Mouse (Mus musculus) bone marrow, adult 2 months (tissue): ENCODE data around the gene Ccdc32.

Experiments
- CTCF ChIP-seq: fragments of 200-500 bp; IDR thresholded peaks from 2 replicates; pipeline ENCODE4 v1.5.1; 2011; ENCODE audit warnings: low read length, control low read depth; ENCODE audit not compliant: control insufficient read depth, insufficient read depth
- POLR2A ChIP-seq: fragments of 200-500 bp; IDR thresholded peaks from 2 replicates; pipeline ENCODE4 v1.6.1; 2011; ENCODE audit warnings: low read depth, mild to moderate bottlenecking, control low read depth, low read length, borderline replicate concordance; ENCODE audit not compliant: control insufficient read depth

DNA sequence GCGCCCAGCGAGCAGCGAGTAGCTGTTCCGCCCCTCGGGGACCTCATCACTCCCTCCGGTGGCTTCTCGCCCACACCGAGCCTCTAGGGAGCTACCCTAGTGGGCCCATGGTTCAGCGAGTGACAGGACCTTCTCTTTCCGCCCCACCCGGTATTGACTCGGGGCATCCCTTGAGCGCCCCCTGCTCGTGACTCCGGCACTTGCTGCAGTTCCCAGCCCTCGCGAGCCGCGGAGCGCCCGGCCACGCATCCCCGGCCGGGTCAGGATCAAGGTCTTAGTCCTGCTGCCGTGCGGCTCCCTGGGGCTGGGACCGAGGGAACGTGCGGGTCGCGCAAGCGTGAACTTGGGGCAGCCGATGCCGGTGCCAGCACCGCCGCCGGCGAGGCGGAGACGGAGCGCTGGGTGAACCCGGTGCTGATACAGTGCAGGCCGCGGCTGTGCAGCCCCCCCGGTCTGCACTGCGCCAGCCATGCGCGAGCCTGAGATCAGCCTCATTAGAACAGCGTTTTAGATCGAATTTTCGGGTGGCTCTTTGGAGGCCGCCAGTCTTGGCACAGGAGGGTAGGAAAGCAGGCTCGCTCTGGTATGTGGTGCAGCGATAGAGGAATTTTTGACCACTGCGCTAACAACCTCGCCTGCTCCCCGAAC lies 52.8 kb downstream of the Ccdc32 start:
- no peak for TF ChIP-seq POLR2A
- TF ChIP-seq CTCF: peak; percentile 74
